Mouse (Mus musculus): ENCODE measurements around the gene Hyal2.
"Not testable (repeated sequence)": the region's sequence is repeated elsewhere in the genome, so short reads cannot be mapped to it uniquely, and the experiment has no call there.

Gene Hyal2

GRCm38 (mm10) chr9:107547026-107547425 lies 20.7 kb upstream of the Hyal2 start, which contains the start of gene Zmynd10:
Zmynd10 (plus strand) TSS chr9:107547298.
- peak; percentile 91 for DNase-seq (ENCODE audit: low spot score)

DNA sequence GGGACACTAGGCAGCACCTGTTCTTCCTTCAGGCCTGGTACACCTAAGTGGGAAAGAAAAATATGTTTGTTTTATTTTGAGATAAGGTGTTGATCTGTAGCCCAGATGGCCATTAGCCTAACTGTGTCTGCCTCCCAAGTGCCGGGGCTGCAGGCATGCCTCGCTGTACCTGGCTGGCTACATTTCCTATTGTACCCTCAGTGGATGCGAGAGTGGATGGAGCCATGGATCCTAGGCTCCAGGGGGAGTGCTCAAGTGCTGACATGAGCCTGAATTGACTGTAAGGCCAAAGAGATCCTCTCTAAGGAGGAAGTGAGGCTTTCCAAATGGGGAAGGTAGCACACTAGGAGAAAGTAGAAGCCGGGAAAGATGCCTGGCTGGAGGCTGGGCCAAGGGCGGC lies 19.8 kb upstream of the Hyal2 start:
- DNase-seq (ENCODE audit: low spot score): no peak

- DNase-seq (ENCODE audit: low spot score): no peak
Measured at GRCm38 (mm10) chr9:107548820-107549219, 18.9 kb upstream of the Hyal2 start.

GRCm38 (mm10) chr9:107549297-107550074 lies 18.3 kb upstream of the Hyal2 start:
- DNase-seq (ENCODE audit: low spot score): no peak

- DNase-seq (ENCODE audit: low spot score): peak; percentile 38
Measured at GRCm38 (mm10) chr9:107550491-107551116, 17.1 kb upstream of the Hyal2 start.

DNA sequence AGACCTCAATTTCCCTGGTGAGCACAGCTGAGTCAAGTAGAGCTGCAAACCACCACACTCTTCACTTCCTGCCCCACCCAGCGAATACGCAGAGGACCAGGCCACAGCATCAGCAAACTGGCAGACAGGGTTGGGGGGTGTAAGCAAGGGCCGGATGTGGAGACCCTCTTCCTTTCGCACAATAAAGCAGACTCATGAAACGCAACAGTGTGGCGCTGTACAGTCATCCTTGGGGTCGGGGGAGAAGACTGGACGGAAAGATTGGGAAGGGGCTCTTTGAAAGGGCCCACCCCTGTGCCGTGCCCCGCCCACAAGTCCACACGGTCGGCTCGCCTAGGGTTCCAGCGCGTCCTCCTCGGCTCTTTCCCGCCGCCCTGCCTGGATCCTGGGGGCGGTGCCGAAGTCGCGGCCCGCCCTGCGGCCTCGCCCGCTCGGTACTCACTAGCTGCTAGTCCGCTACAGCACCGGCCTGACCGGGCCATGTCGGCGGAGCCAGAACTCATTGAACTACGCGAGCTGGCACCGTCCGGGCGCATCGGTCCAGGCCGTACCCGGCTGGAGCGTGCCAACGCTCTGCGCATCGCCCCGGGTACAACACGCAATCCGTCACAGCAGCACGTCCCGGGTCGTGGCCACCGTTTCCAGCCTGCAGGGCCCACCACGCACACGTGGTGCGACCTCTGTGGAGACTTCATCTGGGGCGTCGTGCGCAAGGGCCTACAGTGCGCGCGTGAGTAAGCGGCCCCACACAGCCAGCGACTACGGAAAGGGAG lies 16.4 kb upstream of the Hyal2 start, which contains the start of gene Rassf1:
Gene Rassf1 (plus strand): TSS at position 439 of the 773 bp plus-strand sequence.
- DNase-seq (ENCODE audit: low spot score): peak; percentile 66

- no peak for DNase-seq (ENCODE audit: low spot score)
Measured at GRCm38 (mm10) chr9:107551890-107552355, 15.8 kb upstream of the Hyal2 start.

- DNase-seq (ENCODE audit: low spot score): no peak
Measured at GRCm38 (mm10) chr9:107552690-107553393, 14.9 kb upstream of the Hyal2 start.

GRCm38 (mm10) chr9:107553541-107554318 lies 14.0 kb upstream of the Hyal2 start:
- DNase-seq (ENCODE audit: low spot score): no peak

GRCm38 (mm10) chr9:107554319-107554825 lies 13.4 kb upstream of the Hyal2 start:
- DNase-seq (ENCODE audit: low spot score): peak; percentile 95

DNA sequence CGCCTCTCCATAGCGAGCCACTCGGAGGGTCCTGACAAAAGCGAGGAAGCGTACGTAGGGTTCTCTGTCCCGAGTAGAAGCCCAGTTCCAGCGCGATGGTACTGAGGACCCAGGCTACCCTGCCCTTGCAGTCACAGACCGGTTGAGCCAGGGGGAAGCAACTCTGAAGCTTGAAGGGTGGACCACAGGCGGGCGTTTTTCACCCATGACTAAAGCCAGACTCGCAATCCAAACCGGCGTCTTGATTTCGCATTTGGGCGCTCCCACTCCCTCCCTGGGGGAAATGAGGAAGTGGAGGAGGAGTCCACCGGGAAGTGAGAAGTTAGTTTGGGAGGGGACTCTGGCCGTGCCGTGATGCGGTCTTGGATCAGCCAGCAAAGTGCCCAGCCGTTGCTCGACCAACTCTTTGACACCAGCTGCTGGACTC lies 12.7 kb upstream of the Hyal2 start:
- peak; percentile 82 for DNase-seq (ENCODE audit: low spot score)

GRCm38 (mm10) chr9:107555701-107556100 lies 12.0 kb upstream of the Hyal2 start:
- DNase-seq (ENCODE audit: low spot score): no peak

DNA sequence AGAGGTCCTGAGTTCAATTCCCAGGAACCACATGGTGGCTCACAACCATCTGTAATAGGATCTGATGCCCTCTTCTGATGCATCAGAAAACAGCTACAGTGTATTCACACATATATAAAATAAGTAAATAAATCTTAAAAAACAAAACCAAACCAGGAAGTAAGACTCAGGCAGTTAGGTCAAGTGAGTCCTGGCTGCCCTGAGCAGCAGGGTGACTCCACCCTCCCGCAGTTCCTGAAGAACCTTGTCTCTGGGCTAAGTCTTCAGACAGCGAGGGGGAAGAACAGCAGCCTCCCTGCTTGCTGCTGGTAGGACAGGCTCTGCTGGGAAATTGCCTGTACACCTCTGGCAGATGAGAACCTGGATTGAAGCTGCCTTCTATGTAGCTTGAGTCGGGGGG lies 11.4 kb upstream of the Hyal2 start:
- DNase-seq (ENCODE audit: low spot score): no peak

- peak; percentile 98 for DNase-seq (ENCODE audit: low spot score)
Measured at GRCm38 (mm10) chr9:107563029-107563581, 4.6 kb upstream of the Hyal2 start, which contains the start of gene Tusc2. Tusc2 (plus strand) TSS chr9:107563255.

DNA sequence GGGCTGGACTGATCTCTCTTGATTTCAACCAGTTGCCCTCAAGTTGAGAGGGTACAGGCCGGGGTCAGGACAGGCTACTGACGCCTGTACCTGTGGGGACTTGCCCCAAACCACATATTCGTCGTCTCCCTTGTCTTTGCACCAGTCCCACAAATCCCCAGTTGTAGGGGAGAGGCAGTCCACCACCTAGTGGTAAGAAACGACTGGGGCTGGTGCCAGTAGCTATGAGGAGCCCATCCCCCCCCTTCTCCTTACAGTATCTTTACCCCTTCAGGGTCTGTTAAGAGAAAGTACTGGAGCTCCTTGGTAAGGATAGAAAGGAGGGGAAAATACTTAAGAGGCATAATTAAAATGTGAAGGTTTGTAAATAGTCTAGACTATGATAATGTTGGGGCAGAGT lies 2.2 kb upstream of the Hyal2 start:
- not testable (repeated sequence) for DNase-seq (ENCODE audit: low spot score)

- peak; percentile 92 for DNase-seq (ENCODE audit: low spot score)
Measured at GRCm38 (mm10) chr9:107566041-107566709, 1.6 kb upstream of the Hyal2 start.

DNA sequence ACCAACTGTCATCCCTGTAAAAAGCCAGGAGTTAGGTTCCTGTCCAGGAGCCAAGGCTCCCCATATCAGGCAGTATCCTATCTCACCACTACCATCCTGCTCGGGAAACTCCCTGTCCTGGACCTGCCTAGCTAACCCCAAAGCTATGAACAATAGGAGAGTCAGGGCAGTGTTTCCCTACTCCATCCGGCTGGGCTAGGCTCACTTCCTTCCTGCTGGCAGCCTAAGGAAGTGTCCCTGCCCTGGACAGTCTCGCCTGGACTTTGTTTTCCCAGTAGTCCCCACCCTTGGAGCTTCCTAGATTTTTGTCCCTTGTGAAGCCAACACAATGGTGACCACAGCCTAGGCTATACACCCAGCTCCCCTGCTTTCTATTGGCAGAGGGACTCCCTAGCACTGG lies 890 bp upstream of the Hyal2 start:
- peak; percentile 86 for DNase-seq (ENCODE audit: low spot score)

DNA sequence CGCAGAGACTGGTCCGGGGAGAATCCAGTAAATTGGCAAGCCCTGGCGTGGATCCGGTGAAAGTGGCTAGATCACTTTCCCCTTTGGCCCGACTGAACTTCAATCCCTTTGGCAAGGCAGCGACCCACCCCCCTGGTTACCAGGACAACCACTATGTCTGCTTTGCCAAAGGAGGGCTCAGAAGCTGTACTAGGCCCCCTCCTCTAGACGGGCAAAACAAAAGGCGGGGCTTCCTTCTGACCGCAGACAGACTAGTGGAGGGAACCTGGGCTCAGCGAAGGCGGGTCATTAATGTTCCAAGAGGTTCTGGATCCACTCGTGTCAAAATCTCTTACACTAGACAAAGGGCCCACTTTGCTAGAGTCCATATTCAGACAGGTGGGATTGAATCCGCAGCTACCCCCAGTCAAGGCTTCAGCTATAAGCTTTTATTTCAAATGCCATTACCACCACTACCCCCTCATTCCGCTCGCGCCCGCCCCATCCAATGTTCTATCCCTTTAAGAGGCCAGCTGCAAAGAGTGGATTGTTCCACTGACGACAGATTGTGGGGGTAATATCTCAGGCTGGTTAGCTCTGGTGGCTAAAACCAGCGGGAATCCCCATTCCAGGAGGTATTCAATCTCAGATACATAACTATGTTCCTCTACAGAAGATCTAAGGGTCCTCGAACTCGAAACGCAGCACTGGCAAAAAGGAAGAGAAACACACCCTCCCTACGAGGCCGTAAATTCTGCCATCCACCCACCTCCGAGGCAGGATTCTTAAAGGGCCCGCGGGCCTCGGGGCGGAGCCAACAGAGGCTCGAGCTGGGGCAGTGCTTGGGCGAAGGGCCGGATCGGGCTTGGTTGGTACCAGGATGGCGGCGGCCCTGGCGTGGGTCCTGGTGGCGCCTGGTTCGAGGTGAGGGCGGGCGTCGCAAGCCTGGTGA lies 851 bp downstream of the Hyal2 start:
- DNase-seq (ENCODE audit: low spot score): peak; percentile 91

- DNase-seq (ENCODE audit: low spot score): no peak
Measured at GRCm38 (mm10) chr9:107569270-107569669, 1.5 kb downstream of the Hyal2 start.
